Mouse (Mus musculus) heart, adult 2 months (tissue): ENCODE data around the gene Lbx1. TPM values are rescaled to one million over a fixed set of nuclear protein-coding genes. Genes with fewer than 3 reads are reported as not detected.

Source experiments
- DNase-seq, 2 experiments: peaks; one replicate each; pipeline ENCODE4 v3.0.0; 2021
- H3K27ac ChIP-seq: fragments of 200-600 bp; 2 replicates; pipeline ENCODE4 v1.8.1; 2022
- H3K27me3 ChIP-seq: fragments of 200-500 bp; 2 replicates; pipeline ENCODE4 v1.6.1; 2012; ENCODE audit warnings: mild to moderate bottlenecking, low read length, inconsistent platforms, mixed read lengths; ENCODE audit not compliant: control insufficient read depth, insufficient read depth
- H3K36me3 ChIP-seq: fragments of 200-500 bp; 2 replicates; pipeline ENCODE4 v1.6.1; 2012; ENCODE audit warnings: low read length, inconsistent platforms; ENCODE audit not compliant: control insufficient read depth, insufficient read depth
- H3K4me1 ChIP-seq: fragments of 200-500 bp; 2 replicates; pipeline ENCODE4 v1.6.1; 2011; ENCODE audit warnings: low read length; ENCODE audit not compliant: control insufficient read depth, insufficient read depth
- H3K4me3 ChIP-seq: fragments of 200-600 bp; 2 replicates; pipeline ENCODE4 v1.8.1; 2022
- H3K79me2 ChIP-seq: fragments of 200-500 bp; replicated peaks from 2 replicates; pipeline ENCODE4 v1.6.1; 2012; ENCODE audit warnings: mild to moderate bottlenecking, inconsistent platforms, low read length, moderate library complexity, mixed read lengths; ENCODE audit not compliant: control insufficient read depth, insufficient read depth
- H3K9ac ChIP-seq: fragments of 200-500 bp; 2 replicates; pipeline ENCODE4 v1.6.1; 2012; ENCODE audit warnings: low read depth, mild to moderate bottlenecking, control low read depth, inconsistent platforms, low read length, mixed read lengths
- CTCF ChIP-seq: fragments of 200-600 bp; IDR thresholded peaks from 2 replicates; pipeline ENCODE4 v1.8.1; 2022; ENCODE audit warnings: antibody characterized with exemption, mild to moderate bottlenecking, moderate library complexity
- EP300 ChIP-seq: fragments of 200-500 bp; IDR thresholded peaks from 2 replicates; pipeline ENCODE4 v1.6.1; 2011; ENCODE audit warnings: low read depth, low read length, control low read depth; ENCODE audit not compliant: insufficient read depth
- POLR2A ChIP-seq: fragments of 200-500 bp; IDR thresholded peaks from 2 replicates; pipeline ENCODE4 v1.6.1; 2011; ENCODE audit warnings: mild to moderate bottlenecking, low read depth, low read length, control low read depth; ENCODE audit not compliant: insufficient read depth
- WGBS: fragments of 180-500 bp; shearing (Covaris S2); methylation state at CpG from one replicate; pipeline ENCODE4 v1.1.7; 2018; 5-methylcytosine and 5-hydroxymethylcytosine counted together
- intact Hi-C: fragments of 180-260 bp; cut with DNase I; formaldehyde crosslinking; loops from one replicate; pipeline ENCODE4 v1.15.1; 2025
- polyA plus RNA-seq: library from polyadenylated mRNA; depleted of rRNA; stranded (reverse); fragments of >200 nt; gene quantifications from 2 replicates; pipeline ENCODE4 v1.2.3, GENCODE M21; 2012
- total RNA-seq, 2 experiments: library from RNA; stranded (reverse); gene quantifications; 2 replicates each; pipeline ENCODE4 v1.2.3; 2021

Gene Lbx1
- total and polyA plus RNA-seq, 3 experiments: 0.14 TPM; not detected in 2

- peaks cover 6% of the 10 kb centered on the region for H3K27me3 ChIP-seq
- WGBS: 71% methylated on average over 7 of the region's 7 CpGs
Measured at GRCm38 (mm10) chr19:45254806-45255205, 19.2 kb upstream of the Lbx1 start.

GRCm38 (mm10) chr19:45252436-45252835, 16.8 kb upstream of the Lbx1 start:
- no peak overlapping the region for H3K27ac ChIP-seq
- TF ChIP-seq EP300: no peak
- TF ChIP-seq CTCF: no peak
- no peak for TF ChIP-seq POLR2A
- no peak overlapping the region for H3K9ac ChIP-seq
- intact Hi-C loops: no loop called here
- H3K36me3 ChIP-seq: no peaks in the 10 kb centered on the region
- no peak overlapping the region for H3K4me3 ChIP-seq
- DNase-seq: no peak
- H3K79me2 ChIP-seq: no peaks in the 10 kb centered on the region
- H3K4me1 ChIP-seq: no peaks in the 10 kb centered on the region
- H3K27me3 ChIP-seq: peaks cover 6% of the 10 kb centered on the region
- 37% methylated on average over 3 of the region's 3 CpGs for WGBS

More at GRCm38 (mm10) chr19:45254806-45255205, 19.2 kb upstream of the Lbx1 start:
- Histone ChIP-seq H3K9ac (no peak overlapping the region), H3K27ac (no peak overlapping the region), H3K36me3 (no peaks in the 10 kb centered on the region), H3K4me1 (no peaks in the 10 kb centered on the region), H3K4me3 (no peak overlapping the region), H3K79me2 (no peaks in the 10 kb centered on the region)
- intact Hi-C loops: no loop called here
- DNase-seq: no peak
- no peak for TF ChIP-seq POLR2A

GRCm38 (mm10) chr19:45248691-45249090, 13.1 kb upstream of the Lbx1 start:
- H3K4me3 ChIP-seq: no peak overlapping the region
- no peaks in the 10 kb centered on the region for H3K4me1 ChIP-seq
- no peak overlapping the region for H3K27ac ChIP-seq
- WGBS: 73% methylated on average over 19 of the region's 19 CpGs
- no peak overlapping the region for H3K9ac ChIP-seq
- intact Hi-C loops: no loop called here
- H3K27me3 ChIP-seq: peaks cover 20% of the 10 kb centered on the region
- TF ChIP-seq EP300 (no peak), CTCF (no peak), POLR2A (no peak)
- DNase-seq: no peak
- H3K36me3 ChIP-seq: no peaks in the 10 kb centered on the region
- no peaks in the 10 kb centered on the region for H3K79me2 ChIP-seq

GRCm38 (mm10) chr19:45243918-45244700, 8.5 kb upstream of the Lbx1 start:
- H3K9ac ChIP-seq: no peak overlapping the region
- WGBS: 8% methylated on average over 29 of the region's 29 CpGs
- peaks cover 2% of the 10 kb centered on the region for H3K4me1 ChIP-seq
- peaks cover 38% of the 10 kb centered on the region for H3K27me3 ChIP-seq
- TF ChIP-seq EP300 (no peak), CTCF (peak; percentile 99; the same call in 1 of the 2 replicates)
- intact Hi-C loops: loop anchor here (2.0 kb wide), 2 partner anchors 17 to 59 kb away; no protein-coding TSS in a partner anchor
- H3K36me3 ChIP-seq: no peaks in the 10 kb centered on the region
- no peaks in the 10 kb centered on the region for H3K79me2 ChIP-seq
- H3K27ac ChIP-seq: no peak overlapping the region
- peak in 1 of 2 experiments; percentile 57 for DNase-seq
- H3K4me3 ChIP-seq: no peak overlapping the region

GRCm38 (mm10) chr19:45243264-45243602, 7.6 kb upstream of the Lbx1 start:
- 7% methylated on average over 5 of the region's 5 CpGs for WGBS
- Histone ChIP-seq H3K4me1 (peaks cover 2% of the 10 kb centered on the region), H3K27ac (no peak overlapping the region), H3K27me3 (peaks cover 38% of the 10 kb centered on the region), H3K79me2 (no peaks in the 10 kb centered on the region), H3K4me3 (no peak overlapping the region), H3K9ac (no peak overlapping the region), H3K36me3 (no peaks in the 10 kb centered on the region)
- no peak for DNase-seq
- intact Hi-C loops: loop anchor here (2.0 kb wide), 2 partner anchors 16 to 60 kb away; no protein-coding TSS in a partner anchor
- TF ChIP-seq CTCF (no peak), POLR2A (no peak)

- no peak overlapping the region for H3K27ac ChIP-seq
- peaks cover 43% of the 10 kb centered on the region for H3K27me3 ChIP-seq
- TF ChIP-seq CTCF (no peak), POLR2A (no peak), EP300 (no peak)
- H3K4me1 ChIP-seq: peaks cover 2% of the 10 kb centered on the region
- peak; percentile 31 to 36 for DNase-seq
- intact Hi-C loops: loop anchor here (2.0 kb wide), 2 partner anchors 16 to 60 kb away; no protein-coding TSS in a partner anchor
- H3K36me3 ChIP-seq: no peaks in the 10 kb centered on the region
- WGBS: 4% methylated on average over 23 of the region's 23 CpGs
- H3K9ac ChIP-seq: no peak overlapping the region
- no peak overlapping the region for H3K4me3 ChIP-seq
- H3K79me2 ChIP-seq: no peaks in the 10 kb centered on the region
Measured at GRCm38 (mm10) chr19:45242348-45243263, 7.0 kb upstream of the Lbx1 start.
